Mouse (Mus musculus): Measurements from ENCODE around the gene Kmt2a.

DNA sequence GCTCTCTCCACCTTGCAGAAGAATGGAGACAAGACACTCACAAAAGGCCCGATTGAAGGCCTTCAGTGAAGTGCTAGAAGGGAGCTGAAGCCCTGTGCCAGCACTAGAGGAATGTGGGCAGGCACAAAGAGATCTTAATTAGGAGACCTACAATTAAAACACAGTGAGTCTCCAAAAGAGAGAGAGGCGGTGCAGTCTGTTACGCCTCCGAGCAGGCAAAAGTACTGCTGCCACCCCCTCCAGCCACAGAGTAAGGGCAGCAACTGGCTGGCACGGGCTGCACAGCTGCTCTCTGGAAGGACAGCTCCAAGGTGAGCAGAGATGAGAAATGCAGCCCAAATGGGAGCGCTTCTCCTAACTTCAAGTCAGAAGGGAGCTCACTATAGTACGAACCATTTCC, 5.6 kb downstream of the Kmt2a start:
- TF ChIP-seq CTCF (conservative IDR thresholded peaks at IDR 0.05; ENCODE audit: insufficient read depth, insufficient read length, low read depth, low read length) (no peak), POLR2A (IDR thresholded peaks at IDR 0.05; ENCODE audit: low read depth, low read length) (no peak)
